Mouse (Mus musculus) heart, postnatal 0 days (tissue): ENCODE data around the gene Sec16a. TPM values are rescaled to one million over a fixed set of nuclear protein-coding genes. Genes with fewer than 3 reads are reported as not detected.

Experiments used
- ATAC-seq: fragments of 200-750 bp; cut with Nextera tagmentation; 2 replicates; pipeline ENCODE4 v1.8.0; 2017; ENCODE audit warnings: low read depth, moderate number of reproducible peaks, moderate library complexity; ENCODE audit not compliant: insufficient read depth
- DNase-seq: peaks from one replicate; pipeline ENCODE4 v3.0.0-alpha.2; 2016; ENCODE audit warnings: low spot score
- H3K27ac ChIP-seq: fragments of 300-500 bp; sonication (generic); 2 replicates; pipeline ENCODE4 v1.5.1; 2014; ENCODE audit warnings: low read depth, mild to moderate bottlenecking
- H3K27me3 ChIP-seq: fragments of 300-500 bp; sonication (generic); 2 replicates; pipeline ENCODE4 v1.6.1; 2014; ENCODE audit warnings: low read length, mixed read lengths; ENCODE audit not compliant: control insufficient read depth, insufficient read depth
- H3K36me3 ChIP-seq: fragments of 300-500 bp; sonication (generic); replicated peaks from 2 replicates; pipeline ENCODE4 v1.6.1; 2014; ENCODE audit warnings: low read length, mixed read lengths; ENCODE audit not compliant: control insufficient read depth, insufficient read depth
- H3K4me1 ChIP-seq: fragments of 300-500 bp; sonication (generic); 2 replicates; pipeline ENCODE4 v1.6.1; 2014; ENCODE audit warnings: antibody characterized with exemption; ENCODE audit not compliant: control insufficient read depth, insufficient read depth
- H3K4me2 ChIP-seq: fragments of 300-500 bp; sonication (generic); 2 replicates; pipeline ENCODE4 v1.6.1; 2014; ENCODE audit warnings: low read depth, mild to moderate bottlenecking, low read length, moderate library complexity
- H3K4me3 ChIP-seq: fragments of 300-500 bp; sonication (generic); 2 replicates; pipeline ENCODE4 v1.5.1; 2014; ENCODE audit warnings: low read depth, low read length
- H3K9ac ChIP-seq: fragments of 300-500 bp; sonication (generic); replicated peaks from 2 replicates; pipeline ENCODE4 v1.6.1; 2014; ENCODE audit warnings: low read depth, low read length, mixed read lengths
- H3K9me3 ChIP-seq: fragments of 300-500 bp; sonication (generic); replicated peaks from 2 replicates; pipeline ENCODE4 v1.6.1; 2016; ENCODE audit warnings: low read length; ENCODE audit not compliant: control insufficient read depth
- CTCF ChIP-seq: IDR thresholded peaks from 2 replicates; pipeline ENCODE4 v1.5.1; 2016; ENCODE audit warnings: antibody characterized with exemption, control low read depth, low read depth
- EP300 ChIP-seq: IDR thresholded peaks from 2 replicates; pipeline ENCODE4 v1.6.1; 2016; ENCODE audit warnings: antibody characterized with exemption, low read depth
- WGBS: fragments of 180-500 bp; shearing (Covaris S2); extraction: QIAGEN DNeasy Blood & Tissue Kit; methylation state at CpG from one replicate; pipeline ENCODE4 v1.1.7; 2014; 5-methylcytosine and 5-hydroxymethylcytosine counted together
- microRNA-seq: library from miRNA; unstranded; fragments of <30 nt; microRNA quantifications from one replicate; pipeline ENCODE4, GENCODE M21; 2016
- polyA plus RNA-seq: library from polyadenylated mRNA; unstranded; fragments of >200 nt; fragmentation: Nextera tagmentation; extraction: Ambion mirVana; gene quantifications from 2 replicates; pipeline ENCODE4 v1.2.1, GENCODE M21; 2015
- total RNA-seq: library from RNA; depleted of rRNA; stranded (reverse); fragments of >200 nt; gene quantifications from 2 replicates; pipeline ENCODE4 v1.2.3, GENCODE M21; 2014; ENCODE audit warnings: low replicate concordance; rRNA removed

Gene Sec16a
- total and polyA plus RNA-seq, 2 experiments from 2014 or later = 7.5 to 49.0 TPM

DNA sequence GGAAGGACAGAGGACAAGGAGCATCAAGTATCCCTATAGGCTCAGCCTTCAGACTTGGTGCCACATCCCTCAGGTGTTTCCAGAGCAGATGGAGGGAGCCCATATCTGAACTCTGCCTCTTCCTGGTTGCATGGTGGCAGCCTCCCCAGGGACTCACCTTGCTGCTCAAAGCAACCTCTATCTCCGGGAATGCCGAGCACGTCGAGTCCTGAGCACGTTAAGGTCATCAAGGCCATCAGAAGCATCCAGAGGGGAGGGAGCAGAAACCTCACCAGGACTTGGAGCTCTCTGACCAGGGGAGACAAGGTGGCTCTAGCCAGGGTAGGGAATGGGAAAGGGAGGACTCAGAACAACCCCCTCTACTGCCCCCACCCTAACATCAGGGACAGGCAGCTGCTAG, 81.5 kb downstream of the Sec16a start:
- Histone ChIP-seq H3K36me3 (peaks cover 42% of the 10 kb centered on the region), H3K27me3 (no peaks in the 10 kb centered on the region), H3K9me3 (no peaks in the 10 kb centered on the region), H3K4me1 (peaks cover 12% of the 10 kb centered on the region), H3K9ac (no peak overlapping the region), H3K4me3 (no peak overlapping the region), H3K4me2 (no peak overlapping the region), H3K27ac (no peak overlapping the region)
- no peak for TF ChIP-seq CTCF
- 54% methylated on average over 5 of the region's 5 CpGs for WGBS
- ATAC-seq (no peak), DNase-seq (no peak)

DNA sequence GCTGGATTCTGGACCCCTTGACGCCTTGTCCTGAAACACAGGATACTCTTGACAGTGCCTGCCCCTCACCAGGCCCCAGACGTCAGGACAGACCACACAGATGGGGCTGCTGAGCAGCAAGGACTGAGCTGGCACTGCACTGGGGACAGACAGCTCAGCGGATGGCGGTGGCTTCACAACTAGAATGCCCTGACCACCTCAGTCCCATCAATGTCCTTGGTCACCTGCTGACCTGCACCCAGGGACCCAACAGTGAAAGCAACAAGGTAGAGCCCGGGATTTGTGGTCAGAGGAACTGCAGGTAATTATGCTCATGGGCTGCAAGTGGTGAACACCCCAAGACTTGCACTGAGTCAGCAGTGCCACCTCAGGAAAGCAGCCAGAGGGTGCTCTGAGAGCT, 82.0 kb downstream of the Sec16a start:
- 81% methylated on average over 5 of the region's 5 CpGs for WGBS
- DNase-seq = no peak
- no peaks in the 10 kb centered on the region for H3K9me3 ChIP-seq
- no peak overlapping the region for H3K9ac ChIP-seq
- no peak overlapping the region for H3K27ac ChIP-seq
- TF ChIP-seq CTCF (no peak), EP300 (no peak)
- H3K36me3 ChIP-seq = peaks cover 37% of the 10 kb centered on the region
- H3K4me1 ChIP-seq = peaks cover 12% of the 10 kb centered on the region
- no peak overlapping the region for H3K4me3 ChIP-seq
- H3K4me2 ChIP-seq = no peak overlapping the region
- ATAC-seq = no peak
- H3K27me3 ChIP-seq = no peaks in the 10 kb centered on the region

DNA sequence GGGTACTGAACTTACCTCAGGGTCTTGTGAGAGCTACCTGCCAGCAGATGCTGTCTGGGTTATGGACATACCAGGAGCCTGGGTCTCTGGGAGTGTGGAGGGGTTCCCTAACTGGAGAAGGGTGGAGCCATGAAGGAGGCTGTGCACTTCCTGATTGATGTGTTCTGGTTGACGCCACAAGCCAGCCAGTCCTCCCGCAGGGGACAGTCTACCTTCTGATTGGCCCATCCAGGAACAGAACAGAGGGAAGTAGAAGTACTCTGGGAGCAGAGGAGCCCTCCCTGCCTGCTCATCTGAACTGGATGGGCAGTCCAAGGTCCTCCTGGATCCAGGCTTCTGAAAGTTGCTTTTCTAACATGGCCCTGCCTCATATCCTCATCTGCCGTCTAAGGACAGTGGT, 84.2 kb downstream of the Sec16a start, which contains the start of gene Card9:
Gene Card9, minus strand, starts transcription at position 147 of the 400 bp plus-strand sequence.
- Histone ChIP-seq H3K4me1 (peaks cover 12% of the 10 kb centered on the region), H3K4me3 (no peak within 1 kb of the TSS), H3K4me2 (no peak within 1 kb of the TSS), H3K9ac (no peak within 1 kb of the TSS), H3K36me3 (peaks cover 15% of the 10 kb centered on the region), H3K27me3 (no peaks in the 10 kb centered on the region), H3K27ac (peak within 1 kb of the TSS; percentile 22), H3K9me3 (no peaks in the 10 kb centered on the region)
- DNase-seq (no peak), ATAC-seq (no peak)
- WGBS = 53% methylated on average over 3 of the region's 3 CpGs
- TF ChIP-seq EP300 (no peak), CTCF (no peak)

DNA sequence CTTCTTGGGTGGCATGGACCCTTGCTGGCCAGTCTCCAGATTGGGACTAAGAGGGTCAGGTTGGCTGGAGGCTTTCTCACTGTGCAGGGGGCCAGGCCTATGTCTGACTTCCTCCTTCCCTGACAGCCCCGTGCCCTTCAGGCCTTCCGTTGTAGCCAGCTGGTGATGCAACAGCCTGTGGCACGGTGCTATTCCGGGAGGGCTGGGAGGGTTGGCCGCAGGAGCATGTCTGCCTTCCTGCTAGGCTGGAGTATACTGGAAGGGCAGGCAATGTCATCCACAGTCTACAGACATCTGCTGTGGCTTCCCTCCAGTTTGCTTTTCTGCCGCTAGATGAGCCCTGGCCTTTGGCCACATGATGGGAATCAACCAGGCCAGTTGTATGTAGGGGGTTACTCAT, 85.0 kb downstream of the Sec16a start:
- WGBS = 42% methylated on average over 6 of the region's 6 CpGs

More for the DNA sequence above, 85.0 kb downstream of the Sec16a start:
- Histone ChIP-seq H3K4me3 (no peak overlapping the region), H3K27me3 (no peaks in the 10 kb centered on the region), H3K9ac (no peak overlapping the region), H3K4me1 (peaks cover 8% of the 10 kb centered on the region), H3K4me2 (no peak overlapping the region), H3K9me3 (no peaks in the 10 kb centered on the region), H3K36me3 (peaks cover 14% of the 10 kb centered on the region; the same call in 1 of the 2 replicates), H3K27ac (peak overlapping the region; percentile 22)
- no peak for TF ChIP-seq EP300
- no peak for TF ChIP-seq CTCF
- DNase-seq (peak; percentile 60), ATAC-seq (peak; percentile 76)

Small RNA genes lying within 50 kb of the gene (microRNA-seq; reads per million reads assigned to microRNA genes)
- 1.1 reads per million for gene Mir6996

Other genes starting within 250 kb of the Sec16a start
- not detected in 2 replicates for gene Lhx3, start 236.9 kb downstream of the Sec16a start, total RNA-seq
- gene Lhx3, start 236.9 kb downstream of the Sec16a start, polyA plus RNA-seq = not detected in 2 replicates
- gene Qsox2, start 207.7 kb downstream of the Sec16a start, total RNA-seq = 8.5 and 15.3 TPM in 2 replicates
- 7.5 and 8.2 TPM in 2 replicates for gene Qsox2, start 207.7 kb downstream of the Sec16a start, polyA plus RNA-seq
- gene Ccdc187, start 150.7 kb downstream of the Sec16a start, total RNA-seq = 0.61 and 0.97 TPM in 2 replicates
- 0.04 TPM in 2 replicates for gene Ccdc187, start 150.7 kb downstream of the Sec16a start, polyA plus RNA-seq
- 577 and 610 TPM in 2 replicates for gene Gpsm1, start 129.7 kb downstream of the Sec16a start, total RNA-seq
- gene Gpsm1, start 129.7 kb downstream of the Sec16a start, polyA plus RNA-seq = 146 and 148 TPM in 2 replicates
- gene Dnlz, start 93.1 kb downstream of the Sec16a start, total RNA-seq = 20.2 and 23.0 TPM in 2 replicates
- gene Dnlz, start 93.1 kb downstream of the Sec16a start, polyA plus RNA-seq = 17.0 and 18.6 TPM in 2 replicates
- gene Card9, start 84.3 kb downstream of the Sec16a start, total RNA-seq = 1.5 TPM in 1 of 2 replicates, not detected in the other
- gene Card9, start 84.3 kb downstream of the Sec16a start, polyA plus RNA-seq = 0.18 and 0.31 TPM in 2 replicates
- gene Snapc4, start 64.6 kb downstream of the Sec16a start, total RNA-seq = 9.6 and 24.1 TPM in 2 replicates
- 7.8 and 8.1 TPM in 2 replicates for gene Snapc4, start 64.6 kb downstream of the Sec16a start, polyA plus RNA-seq
- gene Entr1, start 55.9 kb downstream of the Sec16a start, total RNA-seq = 57.4 and 67.4 TPM in 2 replicates
- gene Entr1, start 55.9 kb downstream of the Sec16a start, polyA plus RNA-seq = 56.4 and 57.2 TPM in 2 replicates
- 52.5 and 102 TPM in 2 replicates for gene Pmpca, start 55.9 kb downstream of the Sec16a start, total RNA-seq
- 91.1 and 99.2 TPM in 2 replicates for gene Pmpca, start 55.9 kb downstream of the Sec16a start, polyA plus RNA-seq
- 16.7 and 22.0 TPM in 2 replicates for gene Inpp5e, start 36.0 kb downstream of the Sec16a start, total RNA-seq
- 10.2 and 11.0 TPM in 2 replicates for gene Inpp5e, start 36.0 kb downstream of the Sec16a start, polyA plus RNA-seq
- gene Notch1, start 71.4 kb upstream of the Sec16a start, total RNA-seq = 54.0 and 63.3 TPM in 2 replicates
- gene Notch1, start 71.4 kb upstream of the Sec16a start, polyA plus RNA-seq = 4.9 and 5.7 TPM in 2 replicates
- 375 and 401 TPM in 2 replicates for gene Egfl7, start 134.8 kb upstream of the Sec16a start, total RNA-seq
- gene Egfl7, start 134.8 kb upstream of the Sec16a start, polyA plus RNA-seq = 158 and 159 TPM in 2 replicates
- not detected in 2 replicates for gene Gm20532, start 141.4 kb upstream of the Sec16a start, total RNA-seq
- gene Gm20532, start 141.4 kb upstream of the Sec16a start, polyA plus RNA-seq = not detected in 2 replicates
- 41.0 and 49.3 TPM in 2 replicates for gene Agpat2, start 159.2 kb upstream of the Sec16a start, total RNA-seq
- gene Agpat2, start 159.2 kb upstream of the Sec16a start, polyA plus RNA-seq = 23.9 and 24.1 TPM in 2 replicates
- gene Fam69b, start 183.2 kb upstream of the Sec16a start, total RNA-seq = 16.5 and 23.2 TPM in 2 replicates
- 7.7 and 9.7 TPM in 2 replicates for gene Fam69b, start 183.2 kb upstream of the Sec16a start, polyA plus RNA-seq
- gene Lcn4, start 226.1 kb upstream of the Sec16a start, total RNA-seq = not detected in 2 replicates
- gene Lcn4, start 226.1 kb upstream of the Sec16a start, polyA plus RNA-seq = not detected in 2 replicates